Mouse (Mus musculus) ES-E14 (cell line): ENCODE data around the gene Adcy3. TPM values are rescaled to one million over a fixed set of nuclear protein-coding genes. Genes with fewer than 3 reads are reported as not detected.

Experiments used
- DNase-seq: peaks from one replicate; pipeline ENCODE4 v3.0.0-alpha.2; 2013; ENCODE audit warnings: low read depth, low spot score
- H3K27ac ChIP-seq: 2 replicates; pipeline ENCODE4 v1.5.1; 2012; ENCODE audit warnings: low read depth, mild to moderate bottlenecking, low read length, moderate library complexity, mixed read lengths; ENCODE audit not compliant: poor library complexity, insufficient read depth, severe bottlenecking
- H3K36me3 ChIP-seq: 2 replicates; pipeline ENCODE4 v1.6.1; 2012; ENCODE audit warnings: mild to moderate bottlenecking, low read length, moderate library complexity, mixed read lengths; ENCODE audit not compliant: control insufficient read depth, poor library complexity, insufficient read depth, severe bottlenecking
- H3K4me1 ChIP-seq, 2 experiments: fragments of 150-350 bp in 1 of 2; sonication (generic) in 1 of 2; 2 replicates each; pipeline ENCODE4 v1.6.1; 2012; ENCODE audit warnings: low read length in 2 of 2, mild to moderate bottlenecking in 1 of 2, mixed read lengths in 1 of 2; ENCODE audit not compliant: control insufficient read depth in 2 of 2, insufficient read depth in 2 of 2, poor library complexity in 1 of 2
- H3K4me3 ChIP-seq, 2 experiments: fragments of 150-350 bp in 1 of 2; sonication (generic) in 1 of 2; 2 replicates each; pipeline ENCODE4 v1.5.1; 2012; ENCODE audit warnings: low read length in 2 of 2, low read depth in 1 of 2, mild to moderate bottlenecking in 1 of 2, mixed read lengths in 1 of 2; ENCODE audit not compliant: insufficient read depth in 1 of 2, poor library complexity in 1 of 2, severe bottlenecking in 1 of 2
- H3K9ac ChIP-seq: 2 replicates; pipeline ENCODE4 v1.6.1; 2012; ENCODE audit warnings: low read depth, mild to moderate bottlenecking, low read length, mixed read lengths; ENCODE audit not compliant: poor library complexity, insufficient read depth, severe bottlenecking
- H3K9me3 ChIP-seq: fragments of 150-350 bp; sonication (generic); 2 replicates; pipeline ENCODE4 v1.6.1; 2012; ENCODE audit warnings: low read depth, mild to moderate bottlenecking, low read length; ENCODE audit not compliant: control insufficient read depth, insufficient read depth
- CHD2 ChIP-seq: IDR thresholded peaks from 2 replicates; pipeline ENCODE4 v1.6.1; 2014; ENCODE audit warnings: mild to moderate bottlenecking, low read depth, low read length, inconsistent platforms
- HCFC1 ChIP-seq: IDR thresholded peaks from 2 replicates; pipeline ENCODE4 v1.6.1; 2012; ENCODE audit warnings: low read length, inconsistent platforms, borderline replicate concordance; ENCODE audit not compliant: insufficient read depth
- MAFK ChIP-seq: IDR thresholded peaks from 2 replicates; pipeline ENCODE4 v1.6.1; 2014; ENCODE audit warnings: mild to moderate bottlenecking, low read depth, low read length, inconsistent platforms; ENCODE audit not compliant: insufficient read depth
- ZC3H11A ChIP-seq: IDR thresholded peaks from 2 replicates; pipeline ENCODE4 v1.6.1; 2012; ENCODE audit warnings: low read depth, mild to moderate bottlenecking, inconsistent platforms, low read length, borderline replicate concordance
- ZNF384 ChIP-seq: IDR thresholded peaks from 2 replicates; pipeline ENCODE4 v1.6.1; 2012; ENCODE audit warnings: low read depth, low read length, inconsistent platforms
- in situ Hi-C, 2 experiments: fragments of 600-800 bp; cut with MboI; formaldehyde crosslinking; loops; one replicate each; pipeline ENCODE4 v1.15.1; 2025; ENCODE audit warnings: low sequenced_read_pairs in 2 of 2, inconsistent platforms in 1 of 2; ENCODE audit not compliant: unreplicated experiment in 2 of 2
- total RNA-seq: library from RNA; depleted of rRNA; stranded (reverse); fragments of 300-350 nt; gene quantifications from 2 replicates; pipeline ENCODE4 v1.2.3, GENCODE M21; 2012

Gene Adcy3
- total RNA-seq, 1 experiment = 14.1 TPM

GRCm38 (mm10) chr12:4158868-4159632 lies 26.1 kb downstream of the Adcy3 start:
- TF ChIP-seq ZC3H11A (no peak), ZNF384 (no peak), HCFC1 (no peak), MAFK (no peak), CHD2 (no peak)
- in situ Hi-C loops = no loop called here
- no peak for DNase-seq

GRCm38 (mm10) chr12:4160322-4160721 lies 27.4 kb downstream of the Adcy3 start:
- no peaks in the 10 kb centered on the region for H3K9me3 ChIP-seq
- no peak for DNase-seq
- no peak overlapping the region for H3K27ac ChIP-seq
- H3K4me3 ChIP-seq = no peak overlapping the region
- no peaks in the 10 kb centered on the region for H3K36me3 ChIP-seq
- H3K4me1 ChIP-seq = peaks cover 0 to 11% of the 10 kb centered on the region in 2 experiments; a peak in 2 of 4 replicates
- no peak overlapping the region for H3K9ac ChIP-seq
- TF ChIP-seq CHD2 (0 out of 2 replicates have a peak, but pooled peaks have one; percentile 17), ZC3H11A (no peak)
- in situ Hi-C loops = no loop called here

More at GRCm38 (mm10) chr12:4158868-4159632, 26.1 kb downstream of the Adcy3 start:
- Histone ChIP-seq H3K4me3 (no peak overlapping the region), H3K9me3 (no peaks in the 10 kb centered on the region), H3K27ac (no peak overlapping the region), H3K9ac (no peak overlapping the region), H3K36me3 (no peaks in the 10 kb centered on the region), H3K4me1 (peaks cover 0 to 11% of the 10 kb centered on the region in 2 experiments; a peak in 2 of 4 replicates)

DNA sequence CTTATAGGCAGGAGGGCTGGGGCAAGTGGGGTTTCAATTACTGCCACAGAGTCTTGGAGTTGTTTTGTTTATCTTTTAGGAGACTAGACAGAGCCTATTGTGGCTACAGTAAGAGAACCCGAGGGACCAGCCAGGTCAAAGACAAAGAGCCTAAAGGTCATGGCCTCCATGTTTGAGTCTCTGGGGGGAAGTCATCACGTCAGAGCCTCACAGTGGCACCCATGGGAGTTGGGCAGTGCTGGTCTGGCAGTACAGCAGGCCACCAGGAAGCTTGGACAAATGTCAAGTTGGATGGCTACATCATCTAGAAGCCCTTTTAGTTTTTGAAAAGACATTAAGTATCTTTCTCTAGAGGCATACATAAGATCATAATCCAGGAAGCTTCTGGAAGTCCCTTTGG lies 30.0 kb downstream of the Adcy3 start:
- Histone ChIP-seq H3K9ac (no peak overlapping the region), H3K9me3 (no peaks in the 10 kb centered on the region), H3K4me1 (peaks cover 9 to 21% of the 10 kb centered on the region in 2 experiments; a peak in 3 of 4 replicates), H3K4me3 (no peak overlapping the region), H3K27ac (no peak overlapping the region), H3K36me3 (no peaks in the 10 kb centered on the region)
- no peak for TF ChIP-seq CHD2
- TF ChIP-seq HCFC1 = no peak
- DNase-seq = no peak
- in situ Hi-C loops = no loop called here

DNA sequence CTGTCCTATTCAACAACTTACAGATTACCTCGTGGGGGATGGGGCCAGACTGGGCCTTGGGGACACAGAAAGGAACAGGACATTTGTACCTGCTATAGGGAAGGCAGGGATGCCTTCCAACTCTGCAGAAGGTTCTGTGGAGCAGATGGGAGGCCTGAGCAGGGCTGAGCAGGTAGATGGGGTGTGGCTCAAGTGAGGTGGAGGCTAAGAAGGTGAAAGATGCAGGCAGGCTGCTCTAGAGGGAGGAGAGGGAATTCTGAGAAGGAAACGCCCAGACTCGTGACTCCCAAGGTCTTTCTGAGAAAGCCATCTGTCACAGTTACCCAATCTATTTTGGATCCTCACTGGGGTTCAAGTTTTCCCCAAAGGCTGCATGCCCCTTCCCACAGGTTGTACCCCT lies 34.1 kb downstream of the Adcy3 start:
- no peaks in the 10 kb centered on the region for H3K9me3 ChIP-seq
- no peak overlapping the region for H3K9ac ChIP-seq
- DNase-seq = no peak
- no peak overlapping the region for H3K27ac ChIP-seq
- H3K4me1 ChIP-seq = peaks cover 14 to 32% of the 10 kb centered on the region in 2 experiments
- in situ Hi-C loops = no loop called here
- no peak overlapping the region for H3K4me3 ChIP-seq
- no peaks in the 10 kb centered on the region for H3K36me3 ChIP-seq
- TF ChIP-seq CHD2 = no peak
- TF ChIP-seq ZC3H11A = no peak
- no peak for TF ChIP-seq ZNF384
- no peak for TF ChIP-seq HCFC1
- TF ChIP-seq MAFK = no peak

DNA sequence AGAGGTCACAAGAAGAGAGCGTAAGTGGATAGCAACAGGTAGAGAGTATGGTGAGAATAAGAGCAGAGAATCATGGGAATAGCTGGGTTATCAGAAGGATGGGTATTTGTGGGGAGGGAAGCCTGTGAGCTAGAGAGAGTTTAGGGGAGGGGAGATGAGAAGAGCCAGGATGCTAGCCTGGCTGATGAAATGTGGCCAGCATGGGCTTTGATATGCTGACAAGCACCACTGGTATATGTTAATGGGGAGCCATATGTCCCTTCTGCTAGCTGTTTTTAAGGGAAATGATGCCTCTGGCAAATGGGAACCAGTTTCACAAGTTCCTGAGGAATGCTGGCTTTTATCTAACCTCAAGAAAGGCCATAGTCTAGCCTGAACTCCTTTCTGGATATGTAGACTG lies 36.2 kb downstream of the Adcy3 start:
- no peak overlapping the region for H3K9ac ChIP-seq
- no peak overlapping the region for H3K27ac ChIP-seq
- TF ChIP-seq ZC3H11A = no peak
- no peak for TF ChIP-seq ZNF384
- TF ChIP-seq HCFC1 = no peak
- TF ChIP-seq CHD2 = 0 out of 2 replicates have a peak, but pooled peaks have one; percentile 26
- H3K4me1 ChIP-seq = peaks cover 14 to 36% of the 10 kb centered on the region in 2 experiments; a peak in 3 of 4 replicates
- no peaks in the 10 kb centered on the region for H3K36me3 ChIP-seq
- no peak overlapping the region for H3K4me3 ChIP-seq
- no peak for DNase-seq
- no peaks in the 10 kb centered on the region for H3K9me3 ChIP-seq
- in situ Hi-C loops = no loop called here
